Mouse (Mus musculus) thymus, adult 2 months (tissue): ENCODE results near the gene Pax6. TPM values are rescaled to one million over a fixed set of nuclear protein-coding genes. Genes with fewer than 3 reads are reported as not detected.

ENCODE experiments used
- DNase-seq: peaks from one replicate; pipeline ENCODE4 v3.0.0; 2021
- H3K27ac ChIP-seq: fragments of 200-500 bp; 2 replicates; pipeline ENCODE4 v1.5.1; 2012; ENCODE audit warnings: low read length, control low read depth; ENCODE audit not compliant: control insufficient read depth, insufficient read depth
- H3K27me3 ChIP-seq: fragments of 200-500 bp; 2 replicates; pipeline ENCODE4 v1.6.1; 2012; ENCODE audit warnings: mild to moderate bottlenecking, low read length, moderate library complexity, mixed read lengths; ENCODE audit not compliant: control insufficient read depth, insufficient read depth
- H3K36me3 ChIP-seq: fragments of 200-500 bp; 2 replicates; pipeline ENCODE4 v1.6.1; 2012; ENCODE audit warnings: mild to moderate bottlenecking, low read length, moderate library complexity; ENCODE audit not compliant: control insufficient read depth, insufficient read depth
- H3K4me1 ChIP-seq: fragments of 200-500 bp; replicated peaks from 2 replicates; pipeline ENCODE4 v1.6.1; 2012; ENCODE audit warnings: low read length; ENCODE audit not compliant: control insufficient read depth, insufficient read depth
- H3K4me3 ChIP-seq: fragments of 200-500 bp; 2 replicates; pipeline ENCODE4 v1.5.1; 2012; ENCODE audit warnings: mild to moderate bottlenecking, low read length, control low read depth, moderate library complexity; ENCODE audit not compliant: control insufficient read depth, insufficient read depth
- CTCF ChIP-seq: fragments of 200-500 bp; IDR thresholded peaks from 2 replicates; pipeline ENCODE4 v1.5.1; 2012; ENCODE audit warnings: mild to moderate bottlenecking, control low read depth, low read length, moderate library complexity, borderline replicate concordance; ENCODE audit not compliant: control insufficient read depth, poor library complexity, insufficient read depth; ENCODE audit errors: extremely low read depth
- POLR2A ChIP-seq: fragments of 200-500 bp; IDR thresholded peaks from 2 replicates; pipeline ENCODE4 v1.6.1; 2012; ENCODE audit warnings: mild to moderate bottlenecking, low read length, control low read depth, moderate library complexity; ENCODE audit not compliant: control insufficient read depth, poor library complexity, insufficient read depth; ENCODE audit errors: extremely low read depth
- WGBS: fragments of 180-500 bp; shearing (Covaris S2); methylation state at CpG from one replicate; pipeline ENCODE4 v1.1.7; 2018; 5-methylcytosine and 5-hydroxymethylcytosine counted together
- polyA plus RNA-seq: library from polyadenylated mRNA; depleted of rRNA; stranded (reverse); fragments of >200 nt; gene quantifications from 2 replicates; pipeline ENCODE4 v1.2.3, GENCODE M21; 2012

Pax6 gene
- polyA plus RNA-seq, 1 experiment = 0.03 TPM

DNA sequence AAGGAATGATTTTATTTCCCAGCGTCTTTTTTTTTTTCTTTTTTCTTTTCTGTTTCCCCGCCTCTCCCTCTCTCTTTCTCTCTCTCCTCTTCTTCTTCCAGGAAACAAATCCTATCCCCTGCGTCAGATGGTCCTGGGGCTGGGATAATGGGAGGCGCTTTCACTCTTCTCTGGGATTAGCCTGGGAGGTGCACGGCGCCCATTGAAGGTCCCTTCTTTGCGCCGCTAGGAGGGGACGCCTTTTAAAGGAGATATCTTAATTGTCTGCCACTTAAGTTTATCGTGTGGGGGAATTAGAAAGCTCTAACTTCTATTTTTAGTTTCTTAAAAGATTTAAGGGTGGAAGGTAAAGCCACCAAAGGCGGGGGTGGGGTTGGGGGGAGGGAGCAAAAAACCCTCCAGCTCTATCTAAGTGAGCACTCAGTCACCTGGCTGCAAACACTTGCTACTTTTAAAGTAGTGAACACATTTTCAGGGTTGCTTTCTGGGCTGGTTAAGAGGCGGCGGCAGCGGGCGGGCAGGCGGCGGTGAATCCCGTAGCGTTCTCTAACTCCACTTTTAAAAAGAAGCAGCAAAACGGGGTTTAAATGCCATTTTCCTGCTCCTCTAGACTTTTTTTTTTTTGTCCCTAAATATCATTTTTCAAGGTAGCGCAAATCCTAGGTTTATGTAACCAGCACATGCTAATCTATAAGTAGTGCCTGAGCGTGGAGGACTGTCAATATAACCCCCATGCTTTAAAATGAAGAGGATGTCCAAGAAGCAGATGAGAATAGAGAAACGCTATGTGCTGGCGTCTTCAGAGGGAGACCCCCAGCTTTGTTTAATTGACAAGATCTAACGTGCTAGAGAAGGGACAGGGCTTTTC lies 20.0 kb downstream of the Pax6 start:
- H3K36me3 ChIP-seq = no peaks in the 10 kb centered on the region
- H3K4me3 ChIP-seq = no peak overlapping the region
- peaks cover 41% of the 10 kb centered on the region for H3K27me3 ChIP-seq
- H3K4me1 ChIP-seq = no peaks in the 10 kb centered on the region
- WGBS = 10% methylated on average over 25 of the region's 25 CpGs
- no peak overlapping the region for H3K27ac ChIP-seq
- TF ChIP-seq CTCF (no peak), POLR2A (no peak)
- DNase-seq = no peak

DNA sequence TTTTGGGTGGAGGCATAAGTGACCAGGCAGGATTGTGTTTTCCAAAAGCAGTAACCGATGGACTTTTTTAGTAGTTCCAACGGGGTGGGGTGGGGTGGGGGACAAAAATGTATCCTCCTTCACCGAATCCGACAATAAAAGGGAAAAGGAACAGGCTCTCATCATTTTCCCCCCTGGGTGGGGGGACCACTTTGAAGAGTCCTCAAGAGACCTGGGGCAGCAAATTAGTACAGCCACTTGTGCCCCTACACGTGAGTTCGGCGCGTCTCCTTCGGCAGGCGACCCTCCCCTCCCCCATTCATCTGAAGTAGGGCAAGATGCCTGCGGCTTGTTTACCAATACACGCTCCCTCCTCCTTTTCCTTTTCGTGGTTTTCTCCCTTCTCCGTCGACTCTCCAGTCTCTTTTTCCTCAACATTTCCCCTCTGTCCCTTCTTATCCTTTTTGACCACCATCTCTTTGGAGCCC lies 20.6 kb downstream of the Pax6 start:
- no peaks in the 10 kb centered on the region for H3K36me3 ChIP-seq
- no peak overlapping the region for H3K27ac ChIP-seq
- no peak for DNase-seq
- H3K4me1 ChIP-seq = no peaks in the 10 kb centered on the region
- H3K27me3 ChIP-seq = peaks cover 37% of the 10 kb centered on the region
- 5% methylated on average over 15 of the region's 15 CpGs for WGBS
- H3K4me3 ChIP-seq = no peak overlapping the region
- TF ChIP-seq POLR2A = no peak
- TF ChIP-seq CTCF = no peak

DNA sequence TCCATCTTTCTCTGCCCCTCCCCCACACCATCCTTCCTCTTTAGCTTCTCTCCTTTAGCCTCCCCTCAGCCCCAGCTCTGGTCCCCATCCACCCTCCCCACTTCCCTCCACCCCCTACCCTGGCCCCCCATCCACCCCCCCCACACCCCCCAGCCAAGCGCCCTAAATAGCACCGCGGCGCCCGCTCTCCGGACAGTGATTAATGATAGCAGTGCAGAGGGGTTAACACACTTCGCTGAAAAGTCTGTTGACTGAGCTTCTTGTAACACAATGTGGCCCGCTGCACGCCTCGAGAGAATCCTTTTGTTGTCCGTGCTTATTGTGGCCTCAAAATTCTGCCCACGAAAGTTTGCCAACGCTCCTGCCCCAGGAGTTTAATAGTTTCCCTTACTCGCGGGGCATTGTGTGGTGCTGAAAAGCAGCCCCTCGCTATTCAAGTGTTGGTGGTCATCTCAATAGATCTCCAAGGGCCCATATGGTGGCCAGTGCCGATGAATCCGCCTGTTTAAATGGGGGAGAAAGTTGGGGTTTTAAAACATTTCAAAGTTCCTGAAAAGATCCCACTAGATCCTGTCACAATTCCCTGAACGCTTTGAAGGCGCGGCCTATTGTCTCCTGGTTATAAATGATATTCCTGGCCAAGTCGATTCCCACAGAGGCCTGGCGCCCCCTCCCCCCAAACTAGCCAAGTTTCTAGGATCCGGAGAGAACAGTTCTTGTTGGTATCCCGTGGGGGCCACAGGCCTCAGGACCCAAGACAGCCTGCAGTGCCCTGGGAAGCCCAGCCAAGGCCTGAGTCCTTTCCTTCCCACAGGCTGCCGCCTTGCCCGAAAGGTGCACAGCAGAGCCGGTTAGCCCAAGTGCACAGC lies 21.3 kb downstream of the Pax6 start:
- WGBS = 16% methylated on average over 28 of the region's 28 CpGs
- H3K27me3 ChIP-seq = peaks cover 35% of the 10 kb centered on the region
- H3K36me3 ChIP-seq = no peaks in the 10 kb centered on the region
- TF ChIP-seq POLR2A (no peak), CTCF (no peak)
- no peaks in the 10 kb centered on the region for H3K4me1 ChIP-seq
- H3K27ac ChIP-seq = no peak overlapping the region
- DNase-seq = no peak
- no peak overlapping the region for H3K4me3 ChIP-seq

DNA sequence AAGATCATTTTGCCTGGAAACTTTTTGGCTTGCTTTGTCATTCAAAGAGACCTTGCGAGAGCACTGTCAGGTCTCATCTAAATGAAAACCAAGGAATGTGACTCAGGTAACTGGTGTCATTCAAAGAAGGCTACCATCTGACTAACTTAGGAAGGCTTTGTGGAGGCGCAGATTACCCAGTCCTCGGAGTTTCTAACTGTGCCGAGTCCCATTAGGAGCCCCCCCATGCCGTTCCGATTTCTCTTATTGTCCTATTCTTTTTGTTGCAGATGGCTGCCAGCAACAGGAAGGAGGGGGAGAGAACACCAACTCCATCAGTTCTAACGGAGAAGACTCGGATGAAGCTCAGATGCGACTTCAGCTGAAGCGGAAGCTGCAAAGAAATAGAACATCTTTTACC lies 22.6 kb downstream of the Pax6 start:
- Histone ChIP-seq H3K27me3 (peaks cover 29% of the 10 kb centered on the region), H3K36me3 (no peaks in the 10 kb centered on the region), H3K4me1 (no peaks in the 10 kb centered on the region), H3K4me3 (no peak overlapping the region), H3K27ac (no peak overlapping the region)
- TF ChIP-seq CTCF (no peak), POLR2A (no peak)
- no peak for DNase-seq
- 24% methylated on average over 10 of the region's 10 CpGs for WGBS

DNA sequence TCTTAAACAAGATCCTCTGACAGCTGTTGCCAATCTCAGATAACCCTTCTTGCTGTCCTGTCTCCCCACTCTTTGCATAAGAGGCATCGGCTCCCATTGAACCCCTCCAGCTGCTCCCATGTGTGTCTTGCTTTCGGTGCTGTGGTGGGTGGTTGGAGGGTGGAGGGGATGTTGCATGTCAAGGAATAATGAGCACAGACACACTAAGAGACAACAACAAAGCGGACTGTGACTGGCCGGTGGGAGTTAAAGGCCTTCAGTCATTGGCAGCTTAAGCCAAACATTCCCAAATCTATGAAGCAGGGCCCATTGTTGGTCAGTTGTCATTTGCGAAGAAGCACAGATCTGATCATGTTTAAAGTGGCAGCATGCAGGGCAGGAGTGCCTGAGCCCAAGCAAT lies 29.0 kb downstream of the Pax6 start:
- Histone ChIP-seq H3K27me3 (no peaks in the 10 kb centered on the region), H3K27ac (no peak overlapping the region), H3K36me3 (no peaks in the 10 kb centered on the region), H3K4me1 (no peaks in the 10 kb centered on the region), H3K4me3 (no peak overlapping the region)
- no peak for DNase-seq
- WGBS = 98% methylated on average over 5 of the region's 5 CpGs
- no peak for TF ChIP-seq CTCF
- TF ChIP-seq POLR2A = no peak

DNA sequence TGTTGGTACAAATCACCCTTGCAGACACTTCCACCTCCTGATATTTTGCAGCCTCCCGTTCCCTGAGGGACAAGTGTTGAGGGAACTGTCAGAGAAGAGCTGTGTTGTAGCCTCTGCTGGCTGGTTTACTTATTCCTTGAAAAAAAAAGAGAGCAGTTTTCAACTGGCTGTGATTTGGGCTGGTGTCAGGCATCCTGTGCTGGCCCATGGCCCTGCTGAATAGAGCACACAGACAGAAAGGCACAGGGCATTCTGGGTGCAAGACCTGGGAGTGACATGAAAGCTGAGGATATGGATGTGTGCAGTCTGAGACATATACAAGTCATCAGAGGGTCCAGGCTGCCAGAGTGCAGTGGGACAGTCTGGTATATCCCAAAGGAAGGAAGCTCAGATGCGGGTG lies 29.9 kb downstream of the Pax6 start:
- Histone ChIP-seq H3K27me3 (no peaks in the 10 kb centered on the region), H3K27ac (no peak overlapping the region), H3K36me3 (no peaks in the 10 kb centered on the region), H3K4me1 (no peaks in the 10 kb centered on the region), H3K4me3 (no peak overlapping the region)
- TF ChIP-seq CTCF (no peak), POLR2A (no peak)
- DNase-seq = no peak
- 97% methylated on average over 2 of the region's 2 CpGs for WGBS
